8 mouse cellular contexts compared by ENCODE assay signal in genomic region chr2:153483118-153483983, GRCm38 (mm10). TPM values are rescaled to one million over a fixed set of nuclear protein-coding genes. Genes with fewer than 3 reads are reported as not detected.
A peak's percentile ranks its signal among the peaks of the same experiment; 100 is the strongest.
DNase-seq lines count a peak whose midpoint lies in the region; ATAC-seq and TF ChIP-seq lines count a peak whose summit lies in the region.

No protein-coding gene starts in this region.

- TF ChIP-seq CTCF in E14TG2a.4 (conservative IDR thresholded peaks at IDR 0.05; ENCODE audit: low read length) = no peak

- H3K9ac ChIP-seq in heart, embryonic 16.5 days (ENCODE audit: low read length) = peak overlapping the region; percentile 52

- H3K4me2 ChIP-seq in heart, embryonic 16.5 days (ENCODE audit: low read depth, low read length) = peak overlapping the region; percentile 44

- DNase-seq in NIH3T3 (ENCODE audit: low read depth) = peak; percentile 56
- DNase-seq in embryo, embryonic 10.5 days (ENCODE audit: low spot score) = peak; percentile 63
- DNase-seq in kidney, postnatal 25 days = peak; percentile 84 to 89
- DNase-seq in lung, postnatal 10 days = peak; percentile 60
- DNase-seq in right cerebral cortex, adult 18-20 months = peak; percentile 68

- no peaks in the 10 kb centered on the region for H3K36me3 ChIP-seq in E14TG2a.4 (ENCODE audit: insufficient read depth, low read length)
- H3K36me3 ChIP-seq in heart, embryonic 16.5 days (ENCODE audit: control insufficient read depth, insufficient read depth) = no peaks in the 10 kb centered on the region

- peaks cover 20% of the 10 kb centered on the region for H3K4me1 ChIP-seq in E14TG2a.4 (replicated peaks; ENCODE audit: low read depth, low read length)
- H3K4me1 ChIP-seq in heart, embryonic 16.5 days (ENCODE audit: control insufficient read depth, insufficient read depth, low read length) = peaks cover 22% of the 10 kb centered on the region

- peak overlapping the region; percentile 33; the same call in 1 of the 2 replicates for H3K27ac ChIP-seq in heart, embryonic 16.5 days (ENCODE audit: low read length)

- H3K9me3 ChIP-seq in E14TG2a.4 (ENCODE audit: low read length) = no peaks in the 10 kb centered on the region
- no peaks in the 10 kb centered on the region for H3K9me3 ChIP-seq in heart, embryonic 16.5 days (replicated peaks; ENCODE audit: control insufficient read depth, low read length)

- peaks cover 44% of the 10 kb centered on the region for H3K27me3 ChIP-seq in E14TG2a.4 (ENCODE audit: insufficient read depth, low read length)
- no peaks in the 10 kb centered on the region for H3K27me3 ChIP-seq in heart, embryonic 16.5 days (ENCODE audit: control insufficient read depth, insufficient read depth, low read length)

- H3K4me3 ChIP-seq in E14TG2a.4 (replicated peaks; ENCODE audit: low read length) = peak overlapping the region; percentile 57
- H3K4me3 ChIP-seq in heart, embryonic 16.5 days (ENCODE audit: low read length) = no peak overlapping the region

- WGBS in heart, embryonic 16.5 days = 12% methylated on average over 20 of the region's 20 CpGs

- peak; percentile 12; the same call in 1 of the 2 replicates for ATAC-seq in heart, embryonic 16.5 days (replicated peaks; ENCODE audit: extremely low read depth, insufficient read depth, low FRiP score)
- no peak for ATAC-seq in monocyte, adult 5-6 weeks (replicated peaks; ENCODE audit: insufficient number of reproducible peaks, low FRiP score, low TSS enrichment, poor library complexity, severe bottlenecking)

RNA-seq across cellular contexts. Expression of gene 4930404H24Rik, which starts 9.2 kb away (rescaled TPM):
- polyA plus RNA-seq in heart, embryonic 16.5 days (2015; fragmentation: Nextera tagmentation; extraction: Ambion mirVana) = not detected in 2 replicates
- total RNA-seq in monocyte, adult 5-6 weeks (2017) = not detected in 3 replicates

RNA-seq across cellular contexts. Expression of gene Nol4l, which starts 46.4 kb away (rescaled TPM):
- polyA plus RNA-seq in heart, embryonic 16.5 days (2015; fragmentation: Nextera tagmentation; extraction: Ambion mirVana) = 7.0 and 8.5 TPM in 2 replicates
- 1.3 to 3.7 TPM (median 1.4 TPM) in 3 replicates for total RNA-seq in monocyte, adult 5-6 weeks (2017)
